Mouse (Mus musculus) cerebellum, adult 18-20 months (tissue): Measurements from ENCODE around the gene Spock3.
"Not testable (repeated sequence)": the region's sequence is repeated elsewhere in the genome, so short reads cannot be mapped to it uniquely, and the experiment has no call there.

Experiments
- DNase-seq, 2 experiments: peaks; one replicate each; pipeline ENCODE4 v3.0.0; 2021

The Spock3 gene

GRCm38 (mm10) chr8:62950709-62951108 lies at the start of gene Spock3:
Gene Spock3, plus strand, starts transcription at chr8:62951009.
- DNase-seq, result no peak

- peak; percentile 9 to 15 for DNase-seq
Measured at GRCm38 (mm10) chr8:62951173-62952134, 645 bp downstream of the Spock3 start.

DNA sequence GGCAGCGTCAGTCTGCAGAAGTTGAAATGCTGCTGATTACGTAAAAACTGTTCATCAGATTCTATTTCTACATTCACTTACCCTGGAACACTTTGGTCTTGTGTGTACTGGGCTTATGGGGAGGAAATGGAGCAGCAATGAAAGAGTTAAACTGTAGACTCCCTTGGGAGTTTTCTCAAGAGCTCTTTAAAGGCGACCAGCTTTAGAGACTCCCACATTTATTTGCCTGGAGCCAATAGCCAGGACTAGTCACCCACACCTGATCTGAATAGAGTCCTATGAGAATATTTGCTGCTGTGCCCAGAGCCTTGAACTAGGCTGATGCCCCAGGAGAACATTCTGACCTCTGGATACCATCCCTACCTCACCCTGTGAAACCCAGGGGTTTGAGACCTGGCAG lies 1.7 kb downstream of the Spock3 start:
- peak in 1 of 2 experiments; percentile 4 for DNase-seq

DNA sequence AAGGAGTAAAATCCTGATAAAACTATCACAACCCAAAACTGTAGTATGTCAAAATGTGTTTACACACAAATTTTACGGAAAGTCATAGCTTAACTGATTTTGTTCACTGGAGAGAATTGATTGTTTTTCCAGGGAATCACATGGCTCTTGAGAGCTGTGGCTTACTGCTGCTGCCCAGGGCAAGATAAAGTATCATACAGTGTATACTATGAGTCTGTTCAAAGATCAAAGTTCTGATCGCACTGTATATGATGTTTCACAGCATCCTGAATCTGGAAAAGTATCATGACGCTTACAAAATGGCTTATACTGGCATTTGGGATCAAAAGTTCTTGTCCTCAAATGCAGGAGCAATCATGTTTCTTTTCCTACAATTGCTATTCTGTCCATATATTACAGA lies 11.8 kb downstream of the Spock3 start:
- no peak for DNase-seq

DNA sequence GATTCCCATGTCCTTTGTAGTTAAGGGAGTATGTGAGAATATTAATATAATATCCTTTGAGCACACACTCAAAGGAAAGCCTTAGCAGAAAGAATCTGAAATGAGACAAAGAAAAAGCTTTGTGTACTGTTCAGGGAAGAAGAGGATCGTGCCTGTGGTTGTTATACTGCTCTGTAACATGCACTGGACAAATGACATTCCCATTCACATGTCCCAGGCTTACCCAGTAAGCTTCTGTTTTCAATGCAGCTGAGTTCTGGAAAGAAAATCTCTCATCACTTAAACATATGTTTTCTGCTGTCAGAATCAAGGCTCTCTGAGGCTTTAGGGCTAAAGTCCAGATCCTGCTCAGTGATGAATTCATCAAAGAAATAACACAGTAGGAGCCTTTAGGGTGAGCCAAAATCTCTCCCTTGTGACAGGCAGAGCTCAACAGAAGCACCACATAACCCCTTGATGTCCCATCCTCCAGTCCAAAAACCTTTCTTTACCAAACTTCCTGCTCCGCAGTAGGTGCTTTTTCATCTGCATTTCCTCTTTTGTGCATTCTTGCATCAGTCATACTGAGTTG lies 19.1 kb downstream of the Spock3 start:
- DNase-seq, result no peak

GRCm38 (mm10) chr8:63088984-63089383 lies 138.2 kb downstream of the Spock3 start:
- no peak for DNase-seq

DNA sequence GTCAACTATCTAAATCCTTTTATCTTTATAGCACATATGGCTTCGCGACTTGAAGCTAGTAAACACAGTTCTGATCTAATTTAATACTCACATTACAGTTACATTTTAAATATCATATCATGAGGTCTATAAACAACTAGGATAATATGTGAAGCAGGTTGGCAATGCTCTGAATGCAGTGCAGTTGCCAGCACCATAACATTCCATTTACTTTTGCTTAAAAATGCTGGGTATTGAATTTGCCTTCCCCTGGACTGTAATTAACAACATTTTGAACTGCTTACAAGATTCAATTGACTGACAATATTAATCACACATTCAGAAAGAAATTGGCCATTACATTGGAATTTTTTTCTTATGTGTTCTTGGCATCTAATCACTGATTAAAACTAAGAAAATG lies 147.4 kb downstream of the Spock3 start:
- DNase-seq, result no peak

DNA sequence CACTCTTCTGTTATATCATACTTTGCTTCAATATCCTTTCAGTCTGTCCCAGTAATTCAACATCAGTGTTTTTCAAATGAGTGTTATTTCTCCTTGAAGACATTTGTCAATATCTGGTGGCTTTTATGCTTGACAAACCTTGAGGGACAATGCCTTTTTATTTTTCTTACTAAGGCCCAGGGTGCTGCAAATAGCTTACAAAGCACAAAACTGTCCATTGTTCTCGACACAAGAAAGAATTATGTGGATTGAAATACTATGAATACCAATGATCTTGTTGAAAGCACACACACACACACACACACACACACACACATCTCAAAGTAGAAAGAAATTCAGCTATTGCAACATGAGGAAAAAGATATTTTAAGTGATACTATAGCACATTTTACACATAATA lies 159.0 kb downstream of the Spock3 start:
- DNase-seq, result no peak

DNA sequence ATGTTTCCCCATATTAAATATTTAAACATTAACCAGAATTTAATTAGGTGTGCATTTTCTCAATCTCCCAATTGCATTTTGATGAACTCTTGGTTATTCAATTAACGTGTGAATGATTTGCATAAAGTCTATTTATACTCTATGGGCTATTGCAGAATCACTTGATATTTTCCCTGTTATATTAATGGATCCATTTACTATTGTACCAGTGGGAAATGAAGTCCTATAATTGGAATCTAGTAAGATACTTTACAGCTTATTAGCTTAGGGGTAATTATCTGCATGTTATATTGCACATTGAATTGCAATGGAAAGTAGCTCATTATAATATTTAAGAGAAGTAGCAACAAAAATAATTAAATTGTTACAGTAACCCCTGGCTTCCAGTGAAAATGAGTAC lies 162.1 kb downstream of the Spock3 start:
- DNase-seq, result no peak

DNA sequence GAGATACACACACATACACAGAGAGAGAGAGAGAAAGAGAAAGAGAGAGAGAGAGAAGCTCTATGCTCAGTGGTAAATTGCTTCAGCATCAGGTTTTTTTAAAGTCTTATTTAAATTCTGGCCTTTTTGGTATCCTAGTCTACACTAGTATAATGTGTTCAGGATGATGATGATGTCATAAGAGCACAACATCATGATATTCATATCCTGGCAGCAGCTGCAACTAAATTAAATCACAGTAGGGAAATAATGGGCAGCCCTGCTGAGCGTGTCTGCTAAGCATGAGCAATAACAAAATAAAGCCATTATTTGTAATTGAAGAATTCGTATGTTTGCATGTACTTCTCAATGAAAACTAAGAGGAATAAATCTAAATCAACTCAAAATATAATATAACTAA lies 169.7 kb downstream of the Spock3 start:
- DNase-seq, result no peak

- no peak for DNase-seq
Measured at GRCm38 (mm10) chr8:63135406-63135805, 184.6 kb downstream of the Spock3 start.

DNA sequence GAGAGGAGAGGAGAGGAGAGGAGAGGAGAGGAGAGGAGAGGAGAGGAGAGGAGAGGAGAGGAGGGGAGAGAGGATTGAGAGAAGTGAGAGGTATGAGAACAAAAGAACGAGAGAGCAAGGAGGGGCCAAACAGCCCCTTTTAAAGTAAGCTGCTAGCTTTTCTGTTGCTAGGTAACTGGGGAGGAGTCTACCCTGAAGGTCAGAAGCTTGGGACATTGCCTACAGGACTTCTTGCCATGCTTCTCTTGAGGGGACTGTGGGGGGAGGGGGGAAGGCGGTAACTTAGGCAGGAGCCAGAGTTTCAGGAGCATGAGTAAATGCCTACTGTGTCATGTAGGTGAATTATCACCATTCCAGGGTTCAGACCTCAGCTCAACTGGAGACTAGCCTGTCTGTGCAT lies 213.1 kb downstream of the Spock3 start:
- DNase-seq, result not testable (repeated sequence)

DNA sequence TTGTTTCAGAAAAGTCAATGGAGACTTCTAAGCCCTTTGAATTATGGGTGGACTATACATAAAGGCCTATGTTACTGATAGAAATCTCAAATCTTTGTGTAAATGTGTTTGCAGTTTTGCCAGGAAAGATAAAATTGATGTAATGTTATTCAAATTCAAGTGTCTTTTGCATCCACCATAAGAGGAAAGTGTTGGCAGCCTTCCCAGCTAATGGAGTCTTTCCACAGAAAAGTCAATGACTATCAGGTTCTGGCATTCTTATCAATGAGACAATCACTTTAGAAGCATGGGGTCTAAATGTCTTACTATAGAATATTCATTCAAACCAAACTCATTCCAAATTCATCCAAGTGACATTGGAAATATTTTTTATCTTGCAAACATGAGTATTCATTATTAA lies 214.5 kb downstream of the Spock3 start:
- DNase-seq, result no peak

DNA sequence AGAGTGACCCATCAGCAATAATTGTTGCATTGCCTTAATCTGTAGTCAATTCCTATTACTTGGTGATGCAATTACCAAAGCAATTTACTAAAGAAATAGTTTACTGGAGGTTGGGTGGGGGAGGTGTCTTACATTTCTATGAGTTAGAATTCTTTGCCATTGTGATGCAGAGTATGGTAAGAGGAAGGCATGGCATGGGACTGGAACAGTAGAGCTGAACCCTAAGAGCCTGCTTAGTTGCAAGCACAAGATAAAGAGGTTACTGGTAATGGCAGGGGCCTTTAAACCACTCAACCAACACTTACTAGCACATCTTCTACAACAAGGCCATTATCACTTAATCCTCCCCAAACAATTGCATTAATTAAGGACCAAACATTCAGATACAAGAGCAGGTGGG lies 219.1 kb downstream of the Spock3 start:
- DNase-seq, result no peak

DNA sequence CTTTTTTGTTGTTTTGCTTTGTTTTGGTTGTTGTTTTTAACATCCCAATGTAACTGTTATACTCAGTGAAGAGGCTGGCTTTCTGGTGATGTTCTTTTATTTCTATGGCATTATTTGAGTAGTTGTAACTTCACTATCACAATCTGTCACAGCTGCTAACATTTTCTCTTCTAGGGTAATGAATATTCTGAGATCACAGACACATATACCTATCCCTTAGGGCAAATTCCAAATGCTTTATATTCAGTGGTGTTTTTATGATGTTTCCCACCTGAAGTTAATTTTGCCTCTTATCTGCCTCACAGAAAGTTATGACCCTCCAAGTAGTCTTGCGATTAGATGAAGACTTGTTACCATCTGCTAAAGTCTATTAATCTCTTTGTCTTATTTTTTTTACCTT lies 230.5 kb downstream of the Spock3 start:
- no peak for DNase-seq

GRCm38 (mm10) chr8:63258812-63259385 lies 308.1 kb downstream of the Spock3 start:
- DNase-seq, result no peak

DNA sequence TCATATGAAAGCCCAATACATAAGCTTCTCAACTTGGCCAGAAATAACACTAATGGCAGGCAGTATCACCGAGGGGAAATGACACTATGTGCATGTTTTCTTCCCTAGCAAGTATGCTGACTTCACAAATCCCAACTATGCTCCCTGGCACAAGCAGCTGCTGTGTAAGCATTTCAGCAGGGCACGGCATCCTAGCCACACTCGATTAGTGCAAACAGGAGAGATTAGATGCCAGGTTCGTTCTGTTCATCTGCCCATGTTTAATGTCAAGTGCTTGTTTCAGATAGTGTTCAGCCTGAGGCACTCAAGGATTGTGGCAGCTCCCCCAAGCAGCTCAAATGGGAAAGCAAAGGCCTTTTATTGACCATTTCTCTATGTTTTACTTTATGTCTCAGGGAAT lies 311.7 kb downstream of the Spock3 start:
- no peak for DNase-seq

DNA sequence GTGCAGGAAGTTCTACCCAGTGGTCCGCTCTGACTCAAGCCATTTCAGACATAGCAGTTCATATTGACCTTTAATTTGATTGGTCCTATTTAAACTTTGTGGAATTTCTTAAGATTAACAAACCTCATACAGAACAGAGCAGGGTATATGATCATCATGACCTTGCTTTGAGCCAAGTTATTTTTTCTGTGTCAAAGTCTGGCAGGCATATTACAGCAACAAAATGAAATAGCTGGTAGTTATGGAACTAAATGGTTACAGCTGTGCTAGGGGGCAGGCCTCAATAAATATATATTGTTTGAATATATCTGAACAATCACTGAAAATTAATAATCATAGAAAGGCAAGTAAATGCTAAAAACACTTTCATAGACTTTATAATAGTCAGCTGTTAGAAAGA lies 384.6 kb downstream of the Spock3 start:
- no peak for DNase-seq

- DNase-seq, result no peak
Measured at GRCm38 (mm10) chr8:63368580-63368979, 417.8 kb downstream of the Spock3 start.

- no peak for DNase-seq
Measured at GRCm38 (mm10) chr8:63397659-63398058, 446.9 kb downstream of the Spock3 start.
